Mouse (Mus musculus): ENCODE measurements around the gene Zfp146.

DNA sequence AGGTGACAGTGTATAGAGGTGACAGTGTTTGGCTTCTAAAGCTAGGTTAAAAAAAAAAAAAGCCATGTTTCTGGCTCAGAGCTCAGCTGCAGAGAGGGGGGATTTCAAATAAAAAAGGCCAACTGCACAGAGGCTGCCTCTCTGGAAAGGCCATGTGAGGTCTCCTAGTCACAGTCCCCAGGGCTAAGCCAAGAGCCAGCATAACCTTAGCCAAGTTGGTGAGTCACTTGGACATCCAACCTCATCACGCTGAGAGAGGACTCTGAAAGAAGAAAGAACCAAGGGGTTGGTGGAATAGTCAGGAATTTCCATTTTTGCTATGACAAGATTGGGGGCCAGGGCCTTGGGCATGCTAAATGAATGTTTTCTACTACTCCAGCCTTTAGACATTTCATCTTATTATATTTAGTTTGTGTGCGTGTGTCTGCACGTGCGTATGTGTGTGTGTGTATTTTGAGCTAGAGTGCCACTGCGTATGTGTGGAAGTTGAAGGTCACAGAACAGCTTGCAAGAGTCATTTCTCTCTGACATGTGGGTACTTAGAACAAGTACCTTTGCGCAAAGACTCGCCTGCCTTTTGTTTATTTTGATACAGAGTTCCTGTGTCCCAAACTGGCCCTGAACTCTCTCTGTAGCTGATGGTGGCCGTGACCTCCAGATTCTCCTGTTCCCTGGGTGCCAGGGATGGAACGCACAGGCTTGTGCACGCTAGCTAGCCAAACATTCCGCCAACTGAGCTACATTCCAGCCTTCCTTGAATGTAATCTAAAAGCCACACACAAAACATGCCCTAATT lies 33.5 kb upstream of the Zfp146 start:
- TF ChIP-seq CTCF (IDR thresholded peaks at IDR 0.05; ENCODE audit: extremely low read depth, insufficient read length, insufficient replicate concordance, low read depth, low read length): no peak
- TF ChIP-seq POLR2A (IDR thresholded peaks at IDR 0.05; ENCODE audit: low read depth, low read length): no peak

Data from small intestine, adult 2 months (tissue).